Mouse (Mus musculus): ENCODE results near the gene Elavl3. TPM values are rescaled to one million over a fixed set of nuclear protein-coding genes. Genes with fewer than 3 reads are reported as not detected.

Gene Elavl3
- polyA plus RNA-seq (2014; fragmentation: Illumina TruSeq; extraction: RNeasy Lipid Tissue Mini Kit (QIAGEN cat#74804); ENCODE audit: low read depth, low replicate concordance), result 1.1 TPM

GRCm38 (mm10) chr9:22051958-22052254 is at the start of gene Elavl3:
Gene Elavl3 (minus strand): TSS chr9:22052023.

GRCm38 (mm10) chr9:22098993-22099696 is 47.3 kb upstream of the Elavl3 start, which contains the start of gene Cnn1:
Gene Cnn1 (plus strand): TSS chr9:22099216.

GRCm38 (mm10) chr9:22085022-22085834 is 33.4 kb upstream of the Elavl3 start, which contains the start of gene Ecsit:
Gene Ecsit (minus strand): TSS chr9:22085438.

DNA sequence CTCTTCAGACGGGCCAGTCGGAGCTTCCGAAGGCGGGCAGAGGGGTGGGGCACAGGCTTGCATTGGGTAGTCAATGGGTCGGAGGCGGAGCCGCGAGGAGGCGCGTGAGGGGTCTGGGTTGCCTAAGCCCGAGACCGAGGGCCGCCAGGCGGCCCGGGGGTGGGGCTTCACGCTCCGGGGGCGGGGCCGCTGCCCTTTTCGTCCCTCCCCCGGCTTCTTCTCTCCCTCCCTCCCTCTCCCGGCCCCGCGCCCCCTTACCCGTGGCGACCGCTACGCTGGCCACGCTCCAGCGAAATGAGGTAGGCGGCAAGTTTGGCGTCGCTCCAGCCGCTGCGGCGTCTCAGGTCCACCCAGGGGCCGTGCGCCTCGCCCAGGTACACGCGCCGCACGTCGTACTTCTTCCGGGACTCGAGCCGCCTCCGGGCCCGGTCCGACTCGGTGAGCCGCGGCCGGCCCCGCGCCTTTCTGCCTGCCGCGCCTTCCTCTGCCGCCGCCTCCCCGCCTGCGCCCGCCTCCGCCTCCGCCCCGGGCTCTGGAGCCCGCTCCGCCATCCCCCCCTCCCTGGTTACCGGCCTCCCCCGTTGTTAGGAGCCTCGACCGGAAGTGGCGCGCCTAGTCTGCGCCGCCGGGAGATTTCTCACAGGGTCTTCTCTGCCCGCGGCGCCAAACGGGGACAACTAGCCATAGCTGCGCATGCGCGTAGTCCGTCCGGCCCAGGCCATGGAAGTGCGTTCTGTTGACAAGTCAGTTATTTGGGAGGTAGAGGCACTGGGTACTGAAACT is 19.2 kb upstream of the Elavl3 start, which contains the start of the genes Gm49318 and Zfp653:
Gene Gm49318 (minus strand): TSS at position 469 of the 783 bp plus-strand sequence.
Gene Zfp653 (minus strand): TSS at position 586 of the 783 bp plus-strand sequence.

DNA sequence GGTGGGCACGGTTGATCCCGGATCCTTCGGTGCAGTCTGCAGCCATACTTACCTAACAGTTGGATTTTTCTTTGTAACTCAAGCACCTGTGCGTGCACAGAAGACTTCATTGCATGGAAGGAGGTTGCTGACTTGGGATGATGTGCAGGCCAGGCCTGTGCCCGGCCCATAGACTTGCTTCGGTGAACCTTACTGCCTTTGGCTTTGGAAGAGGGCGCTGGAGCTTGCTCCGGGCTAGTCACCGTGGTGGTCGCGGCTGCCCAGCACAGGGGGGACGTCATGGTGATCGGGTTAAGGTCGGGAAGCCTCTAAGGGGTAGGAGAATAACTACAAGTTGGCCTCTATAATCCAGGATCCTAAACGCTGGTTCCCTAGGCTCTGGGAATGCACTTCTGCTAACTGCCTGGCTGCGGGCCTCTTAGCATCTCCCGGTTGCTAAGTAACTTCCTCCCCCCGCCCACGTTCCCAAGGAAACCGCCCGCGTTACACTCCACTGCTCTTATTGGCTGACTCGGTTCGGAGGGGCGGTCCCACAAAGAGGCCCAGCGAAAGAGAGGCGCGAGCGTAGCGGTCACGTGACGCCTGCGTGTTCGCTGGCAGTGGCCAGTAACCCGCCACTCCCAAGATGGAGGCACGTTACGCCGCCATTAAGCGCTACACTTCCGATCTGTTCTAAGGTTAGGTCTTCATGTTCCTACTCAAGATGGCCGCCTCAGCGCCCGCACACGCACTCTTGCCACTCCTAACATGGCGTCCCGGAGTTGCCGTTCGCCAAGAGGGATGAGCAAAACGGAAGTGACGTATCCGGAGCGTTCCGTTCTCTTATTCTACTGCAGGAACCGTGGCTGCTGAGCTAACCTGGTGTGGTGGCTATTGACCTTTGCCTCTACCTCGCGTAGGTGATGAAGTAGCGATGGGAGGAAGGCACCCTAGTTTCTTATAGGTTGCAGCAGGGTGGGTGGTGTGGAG is 49.3 kb downstream of the Elavl3 start, which contains the start of the genes Ccdc151 and Prkcsh:
Gene Ccdc151 (minus strand): TSS at position 441 of the 969 bp plus-strand sequence.
Gene Prkcsh (plus strand): TSS at position 613 of the 969 bp plus-strand sequence.

DNA sequence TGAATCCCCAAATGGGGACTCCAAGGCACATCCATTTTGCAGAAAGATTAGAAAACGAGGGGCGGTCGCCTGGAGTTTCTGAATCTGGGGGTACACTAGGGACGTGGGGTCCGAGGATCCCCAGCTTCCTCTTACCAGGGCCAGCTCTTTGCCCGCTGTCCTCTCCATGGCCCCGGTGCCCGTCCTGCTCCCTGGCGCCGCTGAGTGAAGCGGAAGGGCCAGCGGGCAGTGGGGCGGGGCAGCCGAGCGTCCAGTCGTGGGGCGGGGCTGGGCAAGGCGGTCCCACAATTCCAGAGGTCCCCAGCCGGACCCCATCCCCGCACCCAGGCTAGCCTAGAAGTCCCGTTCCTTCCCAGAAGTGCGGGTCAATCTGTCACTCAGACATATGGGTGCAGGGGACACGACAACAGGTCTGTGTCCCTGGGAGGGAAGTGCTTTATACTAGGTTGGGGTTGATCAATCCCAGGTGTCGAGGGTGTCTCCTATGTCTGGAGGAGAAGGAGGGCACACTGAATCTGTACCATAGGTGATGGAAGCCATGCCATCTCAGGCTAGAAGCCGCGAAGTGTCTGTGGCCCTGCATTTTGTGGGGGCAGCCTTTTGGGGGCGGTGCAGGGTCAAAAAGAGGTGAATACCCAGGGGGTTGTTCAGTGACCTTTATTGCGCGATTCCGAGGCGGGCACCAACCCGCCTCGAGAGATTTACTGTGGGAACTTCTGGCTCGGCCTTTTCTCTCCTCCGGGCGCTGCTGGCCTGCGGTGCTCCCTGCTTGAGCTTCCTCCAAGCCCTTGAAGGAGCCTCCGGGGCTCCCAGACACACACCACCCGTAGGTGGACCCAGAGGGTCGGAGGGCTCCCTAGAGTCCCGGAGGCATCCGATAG is 62.4 kb downstream of the Elavl3 start, which contains the start of gene Rgl3:
Gene Rgl3 (minus strand): TSS at position 217 of the 881 bp plus-strand sequence.

Other genes starting within 250 kb of the Elavl3 start
- gene Angptl8, start 216.5 kb downstream of the Elavl3 start, polyA plus RNA-seq (2014; fragmentation: Illumina TruSeq; extraction: RNeasy Lipid Tissue Mini Kit (QIAGEN cat#74804); ENCODE audit: low read depth, low replicate concordance), result not detected
- gene Dock6, start 199.4 kb downstream of the Elavl3 start, polyA plus RNA-seq (2014; fragmentation: Illumina TruSeq; extraction: RNeasy Lipid Tissue Mini Kit (QIAGEN cat#74804); ENCODE audit: low read depth, low replicate concordance), result 2.9 TPM
- gene Rab3d, start 133.8 kb downstream of the Elavl3 start, polyA plus RNA-seq (2014; fragmentation: Illumina TruSeq; extraction: RNeasy Lipid Tissue Mini Kit (QIAGEN cat#74804); ENCODE audit: low read depth, low replicate concordance), result 14.0 TPM
- gene Ccdc159, start 124.6 kb downstream of the Elavl3 start, polyA plus RNA-seq (2014; fragmentation: Illumina TruSeq; extraction: RNeasy Lipid Tissue Mini Kit (QIAGEN cat#74804); ENCODE audit: low read depth, low replicate concordance), result 0.99 TPM
- gene Tmem205, start 124.5 kb downstream of the Elavl3 start, polyA plus RNA-seq (2014; fragmentation: Illumina TruSeq; extraction: RNeasy Lipid Tissue Mini Kit (QIAGEN cat#74804); ENCODE audit: low read depth, low replicate concordance), result 8.9 TPM
- gene Plppr2, start 115.0 kb downstream of the Elavl3 start, polyA plus RNA-seq (2014; fragmentation: Illumina TruSeq; extraction: RNeasy Lipid Tissue Mini Kit (QIAGEN cat#74804); ENCODE audit: low read depth, low replicate concordance), result 2.2 TPM
- 10.1 TPM for gene Swsap1, start 96.3 kb downstream of the Elavl3 start, polyA plus RNA-seq (2014; fragmentation: Illumina TruSeq; extraction: RNeasy Lipid Tissue Mini Kit (QIAGEN cat#74804); ENCODE audit: low read depth, low replicate concordance)
- not detected for gene Epor, start 88.5 kb downstream of the Elavl3 start, polyA plus RNA-seq (2014; fragmentation: Illumina TruSeq; extraction: RNeasy Lipid Tissue Mini Kit (QIAGEN cat#74804); ENCODE audit: low read depth, low replicate concordance)
- gene Rgl3, start 62.6 kb downstream of the Elavl3 start, polyA plus RNA-seq (2014; fragmentation: Illumina TruSeq; extraction: RNeasy Lipid Tissue Mini Kit (QIAGEN cat#74804); ENCODE audit: low read depth, low replicate concordance), result 2.8 TPM
- gene Ccdc151, start 49.4 kb downstream of the Elavl3 start, polyA plus RNA-seq (2014; fragmentation: Illumina TruSeq; extraction: RNeasy Lipid Tissue Mini Kit (QIAGEN cat#74804); ENCODE audit: low read depth, low replicate concordance), result 0.76 TPM
- gene Prkcsh, start 49.2 kb downstream of the Elavl3 start, polyA plus RNA-seq (2014; fragmentation: Illumina TruSeq; extraction: RNeasy Lipid Tissue Mini Kit (QIAGEN cat#74804); ENCODE audit: low read depth, low replicate concordance), result 10.0 TPM
- gene Gm49318, start 19.2 kb upstream of the Elavl3 start, polyA plus RNA-seq (2014; fragmentation: Illumina TruSeq; extraction: RNeasy Lipid Tissue Mini Kit (QIAGEN cat#74804); ENCODE audit: low read depth, low replicate concordance), result not detected
- not detected for gene Zfp653, start 19.4 kb upstream of the Elavl3 start, polyA plus RNA-seq (2014; fragmentation: Illumina TruSeq; extraction: RNeasy Lipid Tissue Mini Kit (QIAGEN cat#74804); ENCODE audit: low read depth, low replicate concordance)
- gene Ecsit, start 33.4 kb upstream of the Elavl3 start, polyA plus RNA-seq (2014; fragmentation: Illumina TruSeq; extraction: RNeasy Lipid Tissue Mini Kit (QIAGEN cat#74804); ENCODE audit: low read depth, low replicate concordance), result 4.3 TPM
- gene Cnn1, start 47.2 kb upstream of the Elavl3 start, polyA plus RNA-seq (2014; fragmentation: Illumina TruSeq; extraction: RNeasy Lipid Tissue Mini Kit (QIAGEN cat#74804); ENCODE audit: low read depth, low replicate concordance), result 3.6 TPM
- gene Elof1, start 65.1 kb upstream of the Elavl3 start, polyA plus RNA-seq (2014; fragmentation: Illumina TruSeq; extraction: RNeasy Lipid Tissue Mini Kit (QIAGEN cat#74804); ENCODE audit: low read depth, low replicate concordance), result 8.3 TPM
- 5.2 TPM for gene Acp5, start 83.7 kb upstream of the Elavl3 start, polyA plus RNA-seq (2014; fragmentation: Illumina TruSeq; extraction: RNeasy Lipid Tissue Mini Kit (QIAGEN cat#74804); ENCODE audit: low read depth, low replicate concordance)
- gene Pigyl, start 104.8 kb upstream of the Elavl3 start, polyA plus RNA-seq (2014; fragmentation: Illumina TruSeq; extraction: RNeasy Lipid Tissue Mini Kit (QIAGEN cat#74804); ENCODE audit: low read depth, low replicate concordance), result 5.1 TPM
- gene Zfp872, start 136.1 kb upstream of the Elavl3 start, polyA plus RNA-seq (2014; fragmentation: Illumina TruSeq; extraction: RNeasy Lipid Tissue Mini Kit (QIAGEN cat#74804); ENCODE audit: low read depth, low replicate concordance), result 6.4 TPM
- gene Zfp809, start 173.7 kb upstream of the Elavl3 start, polyA plus RNA-seq (2014; fragmentation: Illumina TruSeq; extraction: RNeasy Lipid Tissue Mini Kit (QIAGEN cat#74804); ENCODE audit: low read depth, low replicate concordance), result 105 TPM
- 0.64 TPM for gene Zfp599, start 207.9 kb upstream of the Elavl3 start, polyA plus RNA-seq (2014; fragmentation: Illumina TruSeq; extraction: RNeasy Lipid Tissue Mini Kit (QIAGEN cat#74804); ENCODE audit: low read depth, low replicate concordance)